Mouse (Mus musculus) CH12.LX (cell line): Measurements from ENCODE around the gene Elf1. TPM values are rescaled to one million over a fixed set of nuclear protein-coding genes. Genes with fewer than 3 reads are reported as not detected.
A peak's percentile ranks its signal among the peaks of the same experiment; 100 is the strongest.

ENCODE experiments used
- DNase-seq: peaks from one replicate; pipeline ENCODE4 v3.0.0-alpha.2; 2013; ENCODE audit errors: extremely low read depth
- H3K27ac ChIP-seq: 2 replicates; pipeline ENCODE4 v1.5.1; 2012; ENCODE audit warnings: low read depth, mild to moderate bottlenecking, control low read depth, moderate library complexity; ENCODE audit not compliant: insufficient read depth
- H3K27me3 ChIP-seq: replicated peaks from 2 replicates; pipeline ENCODE3; 2012; ENCODE audit warnings: inconsistent platforms
- H3K36me3 ChIP-seq, 2 experiments: replicated peaks in 1 of 2; 2 replicates each; pipeline versions ENCODE3 to v1.6.1; 2012; ENCODE audit warnings: inconsistent platforms in 1 of 2, low read length in 1 of 2, mild to moderate bottlenecking in 1 of 2, mixed read lengths in 1 of 2, moderate library complexity in 1 of 2; ENCODE audit not compliant: control insufficient read depth in 1 of 2, insufficient read depth in 1 of 2
- H3K4me1 ChIP-seq, 2 experiments: 2 replicates each; pipeline ENCODE4 v1.6.1; 2012; ENCODE audit warnings: inconsistent platforms in 1 of 2, moderate library complexity in 1 of 2; ENCODE audit not compliant: insufficient read depth in 2 of 2, control insufficient read depth in 1 of 2
- H3K4me2 ChIP-seq: 2 replicates; pipeline ENCODE4 v1.6.1; 2012; ENCODE audit warnings: low read depth, mild to moderate bottlenecking, control low read depth; ENCODE audit not compliant: poor library complexity, insufficient read depth, severe bottlenecking
- H3K4me3 ChIP-seq, 3 experiments: fragments of 150-350 bp in 1 of 3; sonication (generic) in 1 of 3; replicated peaks in 1 of 3; 2 replicates each; pipeline versions ENCODE3 to v1.5.1; 2011 to 2012; ENCODE audit warnings: low read depth in 2 of 3, low read length in 2 of 3, mild to moderate bottlenecking in 2 of 3, moderate library complexity in 2 of 3, control low read depth in 1 of 3, improper control_type of control experiment in 1 of 3, inconsistent platforms in 1 of 3, mixed read lengths in 1 of 3; ENCODE audit not compliant: poor library complexity in 1 of 3
- H3K79me2 ChIP-seq: replicated peaks from 2 replicates; pipeline ENCODE4 v1.6.1; 2012; ENCODE audit warnings: mild to moderate bottlenecking, moderate library complexity; ENCODE audit not compliant: control insufficient read depth, poor library complexity, insufficient read depth, severe bottlenecking; ENCODE audit errors: extremely low read depth
- H3K9ac ChIP-seq: 2 replicates; pipeline ENCODE4 v1.6.1; 2012; ENCODE audit warnings: low read depth, mild to moderate bottlenecking, control low read depth, moderate library complexity; ENCODE audit not compliant: insufficient read depth
- H3K9me3 ChIP-seq: replicated peaks from 2 replicates; pipeline ENCODE3; 2012; ENCODE audit warnings: low read length, inconsistent platforms, mixed read lengths
- CTCF ChIP-seq, 2 experiments: IDR thresholded peaks in 1 of 2; conservative IDR thresholded peaks in 1 of 2; 2 replicates each; pipeline ENCODE4 v1.5.1; 2011 to 2012; ENCODE audit warnings: low read depth in 2 of 2, low read length in 2 of 2, improper control_type of control experiment in 1 of 2, inconsistent platforms in 1 of 2, mild to moderate bottlenecking in 1 of 2, moderate library complexity in 1 of 2
- E2F4 ChIP-seq: IDR thresholded peaks from 2 replicates; pipeline ENCODE4 v1.6.1; 2011; ENCODE audit warnings: low read depth, low read length, improper control_type of control experiment; ENCODE audit not compliant: insufficient replicate concordance
- EP300 ChIP-seq: IDR thresholded peaks from 2 replicates; pipeline ENCODE4 v1.6.1; 2011; ENCODE audit warnings: low read length, improper control_type of control experiment
- GABPA ChIP-seq: IDR thresholded peaks from 2 replicates; pipeline ENCODE4 v1.6.1; 2012; ENCODE audit warnings: low read depth, low read length, improper control_type of control experiment, inconsistent platforms; ENCODE audit not compliant: insufficient replicate concordance
- JUND ChIP-seq: conservative IDR thresholded peaks from 2 replicates; pipeline ENCODE4 v1.6.1; 2011; ENCODE audit warnings: low read depth, low read length, improper control_type of control experiment
- TBP ChIP-seq: conservative IDR thresholded peaks from 2 replicates; pipeline ENCODE4 v1.6.1; 2011; ENCODE audit warnings: low read depth, low read length, improper control_type of control experiment
- TCF12 ChIP-seq: IDR thresholded peaks from 2 replicates; pipeline ENCODE4 v1.6.1; 2014; ENCODE audit warnings: low read depth, mild to moderate bottlenecking, inconsistent platforms, low read length, improper control_type of control experiment
- ZKSCAN1 ChIP-seq: IDR thresholded peaks from 2 replicates; pipeline ENCODE4 v1.6.1; 2012; ENCODE audit warnings: low read depth, inconsistent platforms, low read length, improper control_type of control experiment, borderline replicate concordance
- ZMIZ1 ChIP-seq: IDR thresholded peaks from 2 replicates; pipeline ENCODE4 v1.6.1; 2012; ENCODE audit warnings: low read depth, mild to moderate bottlenecking, inconsistent platforms, low read length, improper control_type of control experiment
- dilution Hi-C: fragments of 300-500 bp; cut with MboI; formaldehyde crosslinking; loops from 2 replicates; pipeline ENCODE4 v1.14.3; 2020; ENCODE audit warnings: low sequenced_read_pairs; ENCODE audit not compliant: extremely low pct_unique_long_range_greater_than_20kb, extremely low pct_ligation_motif_present
- in situ Hi-C: fragments of 300-500 bp; cut with MboI; formaldehyde crosslinking; loops from 3 replicates; pipeline ENCODE4 v1.14.3; 2019; ENCODE audit warnings: low sequenced_read_pairs, low pct_ligation_motif_present, low pct_unique_long_range_greater_than_20kb, mixed read lengths
- polyA plus RNA-seq: library from polyadenylated mRNA; unstranded; fragments of >175 nt; gene quantifications from 2 replicates; pipeline ENCODE4 v1.2.1, GENCODE M21; 2012; ENCODE audit warnings: low read depth; ENCODE audit not compliant: insufficient read length
- total RNA-seq, 2 experiments: library from RNA; depleted of rRNA; stranded (reverse); fragments of 300-350 nt in 1 of 2; fragments of >200 nt in 1 of 2; gene quantifications; 2 replicates each; pipeline ENCODE4 v1.2.3; 2012 to 2014

Elf1 gene
- total and polyA plus RNA-seq, 3 experiments: 37.1 to 71.7 (median 54.4) TPM

DNA sequence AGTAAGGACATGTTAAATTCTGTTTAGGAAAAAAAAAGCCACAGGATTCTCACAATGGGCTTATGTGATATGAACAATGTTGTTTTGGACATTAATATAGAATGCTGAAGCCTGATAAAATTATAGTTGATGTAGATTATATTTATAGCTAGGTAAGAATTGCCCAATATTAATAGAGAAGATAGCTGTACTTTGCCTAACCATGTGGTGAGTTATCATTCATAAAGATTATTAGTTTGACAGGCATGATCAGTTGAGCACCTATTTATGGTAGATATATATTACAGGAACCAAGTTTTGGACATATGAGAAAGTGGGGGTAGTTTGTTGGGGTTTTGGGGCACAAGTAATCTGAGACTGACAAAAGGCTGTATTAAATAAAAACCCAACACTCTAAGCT lies 39.6 kb downstream of the Elf1 start:
- H3K9me3 ChIP-seq: no peaks in the 10 kb centered on the region
- peak overlapping the region; percentile 90 for H3K27ac ChIP-seq
- dilution Hi-C loops (no loop called here), in situ Hi-C loops (no loop called here)
- peak overlapping the region in 1 of 3 experiments; percentile 32 for H3K4me3 ChIP-seq
- H3K36me3 ChIP-seq: peaks cover 6 to 22% of the 10 kb centered on the region in 2 experiments
- peak overlapping the region; percentile 71; the same call in 1 of the 2 replicates for H3K9ac ChIP-seq
- H3K4me2 ChIP-seq: peak overlapping the region; percentile 99
- no peak for TF ChIP-seq GABPA
- peaks cover 8 to 41% of the 10 kb centered on the region in 2 experiments for H3K4me1 ChIP-seq
- DNase-seq: no peak
- no peaks in the 10 kb centered on the region for H3K27me3 ChIP-seq
- peaks cover 87% of the 10 kb centered on the region for H3K79me2 ChIP-seq

DNA sequence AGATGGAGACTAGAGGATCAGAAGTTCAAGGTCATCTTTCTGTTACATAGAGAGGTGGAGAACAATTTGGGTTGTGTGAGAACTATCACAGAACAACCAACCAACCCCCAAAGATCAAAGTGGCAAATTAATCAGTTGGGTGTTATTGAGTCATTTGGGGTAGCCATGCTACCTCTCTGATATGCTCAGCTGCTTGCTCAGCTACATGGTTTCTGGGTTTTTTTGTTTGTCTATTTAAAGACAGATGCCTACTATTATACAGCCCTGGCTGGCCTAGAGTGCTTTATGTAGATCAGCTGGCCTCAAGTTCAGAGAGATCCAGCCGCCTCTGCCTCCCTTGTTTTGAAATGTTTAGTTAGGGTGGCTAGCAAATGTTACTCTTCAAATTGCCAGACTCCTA lies 40.1 kb downstream of the Elf1 start:
- peaks cover 10 to 27% of the 10 kb centered on the region in 2 experiments for H3K36me3 ChIP-seq
- H3K9ac ChIP-seq: peak overlapping the region; percentile 71
- DNase-seq: no peak
- peak overlapping the region in 2 of 3 experiments; percentile 13 to 32 for H3K4me3 ChIP-seq
- TF ChIP-seq ZKSCAN1 (no peak), E2F4 (no peak), CTCF (conservative IDR thresholded peaks at IDR 0.05 in 1 of 2, IDR thresholded peaks at IDR 0.05 in 1 of 2; ENCODE audit: low read depth in 2 of 2, low read length in 2 of 2) (no peak)
- H3K4me1 ChIP-seq: peaks cover 10 to 44% of the 10 kb centered on the region in 2 experiments
- H3K27me3 ChIP-seq: no peaks in the 10 kb centered on the region
- in situ Hi-C loops: no loop called here
- peaks cover 87% of the 10 kb centered on the region for H3K79me2 ChIP-seq
- peak overlapping the region; percentile 99 for H3K4me2 ChIP-seq
- no peaks in the 10 kb centered on the region for H3K9me3 ChIP-seq
- dilution Hi-C loops: no loop called here
- H3K27ac ChIP-seq: peak overlapping the region; percentile 90

DNA sequence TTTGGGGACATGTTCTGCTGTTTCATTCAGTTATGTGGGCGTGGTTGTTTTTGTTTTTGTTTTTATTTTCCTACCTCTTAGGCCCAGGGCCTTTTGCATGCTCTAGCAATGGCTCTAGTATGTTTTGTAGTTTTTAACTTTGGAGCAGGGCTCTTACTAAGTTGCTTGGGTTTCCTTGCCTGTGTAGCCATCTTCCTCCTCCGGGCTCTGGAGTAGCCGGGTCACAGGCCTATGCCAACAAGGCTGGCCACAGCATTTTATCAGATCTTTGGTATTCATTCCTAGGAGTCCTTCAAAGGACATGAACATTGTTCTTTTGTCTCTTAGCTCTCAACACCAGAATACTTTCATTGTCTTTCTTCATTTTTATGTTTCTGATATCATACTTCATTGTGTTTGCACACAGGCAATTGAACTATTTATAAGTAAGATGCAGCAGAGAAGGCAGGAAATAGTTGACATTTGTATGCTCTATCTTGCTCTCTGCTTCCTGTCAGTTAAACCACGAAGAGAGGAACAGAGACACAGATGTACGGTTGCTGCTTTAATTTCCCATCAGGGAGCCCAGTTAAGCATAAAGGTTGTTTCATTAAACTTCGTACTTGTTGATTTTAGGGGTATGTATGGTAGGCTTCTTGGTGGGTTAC lies 40.6 kb downstream of the Elf1 start:
- in situ Hi-C loops: no loop called here
- H3K27me3 ChIP-seq: no peaks in the 10 kb centered on the region
- peaks cover 15 to 32% of the 10 kb centered on the region in 2 experiments for H3K36me3 ChIP-seq
- H3K4me3 ChIP-seq: peak overlapping the region in 2 of 3 experiments; percentile 21 to 32
- dilution Hi-C loops: no loop called here
- H3K4me1 ChIP-seq: peaks cover 11 to 45% of the 10 kb centered on the region in 2 experiments
- no peak for DNase-seq
- no peaks in the 10 kb centered on the region for H3K9me3 ChIP-seq
- peak overlapping the region; percentile 90 for H3K27ac ChIP-seq
- H3K79me2 ChIP-seq: peaks cover 87% of the 10 kb centered on the region
- H3K4me2 ChIP-seq: peak overlapping the region; percentile 99
- peak overlapping the region; percentile 71 for H3K9ac ChIP-seq
- TF ChIP-seq ZMIZ1 (no peak), TBP (0 out of 2 replicates have a peak, but pooled peaks have one; percentile 24), EP300 (peak; percentile 76), JUND (no peak), TCF12 (peak; percentile 59; the same call in 1 of the 2 replicates)
- TF ChIP-seq, all 38 proteins: peak for 3
